Mouse (Mus musculus): ENCODE data around the gene C1ql1.

- TF ChIP-seq CTCF (IDR thresholded peaks at IDR 0.05; ENCODE audit: control insufficient read depth, insufficient read depth, insufficient read length) (no peak), MAX (IDR thresholded peaks at IDR 0.05) (no peak), MYOG (IDR thresholded peaks at IDR 0.05; ENCODE audit: control insufficient read depth, extremely low read depth, insufficient read length) (no peak), USF1 (IDR thresholded peaks at IDR 0.05; ENCODE audit: low read depth) (no peak), MYOD1 (IDR thresholded peaks at IDR 0.05; ENCODE audit: control insufficient read depth, insufficient read length, low read depth) (no peak), CEBPB (IDR thresholded peaks at IDR 0.05; ENCODE audit: low read depth) (no peak), FOSL1 (IDR thresholded peaks at IDR 0.05; ENCODE audit: insufficient read depth, low read length, poor library complexity, severe bottlenecking) (no peak)
Observed at GRCm38 (mm10) chr11:102893015-102893651, 53.4 kb downstream of the C1ql1 start.

All from C2C12 (cell line).